Mouse (Mus musculus) embryo, embryonic 9.5 days (tissue): ENCODE measurements at regions not wholly inside any gene's neighbourhood (a gene's known extent, or its start where the extent isn't known, plus 50 kb on each side); places are given as distances from the start of the nearest gene placed in this dataset.
"Not testable (repeated sequence)": the region's sequence is repeated elsewhere in the genome, so short reads cannot be mapped to it uniquely, and the experiment has no call there.

Experiments
- DNase-seq: peaks from one replicate; pipeline ENCODE4 v3.0.0-alpha.2; 2017; ENCODE audit errors: extremely low spot score

- DNase-seq = peak; percentile 74
Observed at GRCm38 (mm10) chr1:35869381-35870143, 198.6 kb upstream of the Hs6st1 start.

- DNase-seq = no peak
Observed at GRCm38 (mm10) chr1:35870144-35870827, 197.9 kb upstream of the Hs6st1 start.

- DNase-seq = no peak
Observed at GRCm38 (mm10) chr1:35873038-35873437, 195.2 kb upstream of the Hs6st1 start.

GRCm38 (mm10) chr1:35875210-35875811 is 192.9 kb upstream of the Hs6st1 start:
- DNase-seq = no peak

GRCm38 (mm10) chr1:35878426-35878825 is 189.8 kb upstream of the Hs6st1 start:
- no peak for DNase-seq

GRCm38 (mm10) chr1:35879388-35880093 is 188.7 kb upstream of the Hs6st1 start:
- no peak for DNase-seq

- no peak for DNase-seq
Observed at GRCm38 (mm10) chr1:35880562-35881265, 187.5 kb upstream of the Hs6st1 start.

GRCm38 (mm10) chr1:35881521-35881920 is 186.7 kb upstream of the Hs6st1 start:
- DNase-seq = no peak

GRCm38 (mm10) chr1:35882101-35882500 is 186.1 kb upstream of the Hs6st1 start:
- DNase-seq = no peak

- no peak for DNase-seq
Observed at GRCm38 (mm10) chr1:35889731-35890499, 178.3 kb upstream of the Hs6st1 start.

- no peak for DNase-seq
Observed at GRCm38 (mm10) chr1:35890500-35890900, 177.7 kb upstream of the Hs6st1 start.

- DNase-seq = no peak
Observed at GRCm38 (mm10) chr1:35899536-35899935, 168.7 kb upstream of the Hs6st1 start.

- no peak for DNase-seq
Observed at GRCm38 (mm10) chr1:35904001-35904547, 164.1 kb upstream of the Hs6st1 start.

- DNase-seq = no peak
Observed at GRCm38 (mm10) chr1:35913551-35913950, 154.6 kb upstream of the Hs6st1 start.

- DNase-seq = not testable (repeated sequence)
Observed at GRCm38 (mm10) chr1:35914175-35914574, 154.0 kb upstream of the Hs6st1 start.

- no peak for DNase-seq
Observed at GRCm38 (mm10) chr1:35915526-35915925, 152.7 kb upstream of the Hs6st1 start.

- DNase-seq = no peak
Observed at GRCm38 (mm10) chr1:35919840-35920734, 148.1 kb upstream of the Hs6st1 start.

- no peak for DNase-seq
Observed at GRCm38 (mm10) chr1:35924796-35925195, 143.4 kb upstream of the Hs6st1 start.

- DNase-seq = no peak
Observed at GRCm38 (mm10) chr1:35925301-35925700, 142.9 kb upstream of the Hs6st1 start.
